Mouse (Mus musculus): ENCODE measurements around the gene Grk1. TPM values are rescaled to one million over a fixed set of nuclear protein-coding genes. Genes with fewer than 3 reads are reported as not detected.
A peak's percentile ranks its signal among the peaks of the same experiment; 100 is the strongest.

Gene Grk1
- total RNA-seq (2021) = under 1 TPM in 1 of 2 experiments, not detected in 1; 0.04 TPM

DNA sequence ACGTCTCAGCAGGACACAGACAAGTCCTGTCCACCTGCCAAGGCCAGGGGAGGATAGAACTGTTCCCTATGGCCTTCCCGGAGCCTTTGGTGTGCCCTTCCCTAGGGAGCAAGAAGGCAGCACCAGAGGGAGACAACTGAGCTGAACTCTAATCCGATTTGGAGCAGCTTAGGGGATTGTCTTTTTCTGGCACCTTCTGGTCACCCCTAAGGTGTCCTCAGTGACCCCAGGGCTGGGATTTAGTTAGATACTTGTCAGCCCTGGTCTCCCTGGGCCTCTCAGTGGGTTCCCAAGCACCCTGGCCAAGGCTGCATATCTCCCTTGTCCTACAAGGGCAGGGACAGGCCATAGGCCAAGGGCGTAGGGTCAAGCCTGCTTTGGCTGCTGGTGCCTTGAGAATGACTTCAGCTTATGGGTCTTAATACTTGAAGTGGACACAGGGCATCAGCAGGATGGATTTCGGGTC lies at the start of gene Grk1:
Gene Grk1, plus strand, starts transcription at position 416 of the 466 bp plus-strand sequence.
- intact Hi-C loops (cut with DNase I) = no loop called here
- DNase-seq (ENCODE audit: extremely low spot score in 1 of 2, low spot score in 2 of 2) = no peak

DNA sequence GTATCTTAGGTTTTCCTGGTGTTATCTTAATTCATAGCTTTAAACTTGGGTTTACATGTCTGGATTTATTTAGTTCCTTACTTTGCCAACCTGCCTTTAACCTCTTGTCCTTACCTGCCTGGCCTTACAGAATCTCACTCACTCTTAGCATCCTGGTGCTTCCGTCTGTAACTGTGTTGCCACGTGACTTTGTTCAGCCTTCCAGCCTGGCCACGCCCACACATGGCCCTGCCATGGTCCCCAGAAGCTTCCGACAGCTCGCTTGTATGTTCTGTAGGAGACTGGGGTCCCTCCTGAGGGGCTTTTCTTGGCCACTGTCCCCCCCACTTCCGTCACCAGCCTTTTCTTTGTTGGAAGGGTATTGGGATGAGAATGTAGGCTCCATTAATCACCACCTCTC lies 48.7 kb upstream of the Grk1 start:
- intact Hi-C loops (cut with DNase I) = no loop called here
- no peak for DNase-seq (ENCODE audit: extremely low spot score in 1 of 2, low spot score in 2 of 2)

DNA sequence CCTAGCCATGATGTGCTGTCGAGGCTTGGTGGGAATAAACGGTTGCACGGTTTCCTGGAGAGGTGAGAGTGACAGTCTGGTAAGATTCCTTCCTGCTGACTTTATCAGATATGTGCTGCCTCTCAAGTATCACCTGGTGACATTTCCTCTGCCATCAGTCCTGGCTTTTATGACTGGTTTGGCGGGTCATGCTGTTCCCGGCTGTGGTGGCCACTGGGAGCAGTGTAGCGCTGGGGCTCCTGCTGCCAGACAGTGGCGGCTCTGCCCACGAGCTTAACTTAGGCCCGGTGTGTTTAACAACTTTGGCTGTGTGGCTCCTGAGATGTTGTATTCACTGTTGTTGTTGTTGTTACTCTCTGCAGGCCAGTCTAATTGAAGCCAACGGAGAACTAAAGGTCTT lies 48.2 kb upstream of the Grk1 start:
- intact Hi-C loops (cut with DNase I) = no loop called here
- no peak for DNase-seq (ENCODE audit: extremely low spot score in 1 of 2, low spot score in 2 of 2)

DNA sequence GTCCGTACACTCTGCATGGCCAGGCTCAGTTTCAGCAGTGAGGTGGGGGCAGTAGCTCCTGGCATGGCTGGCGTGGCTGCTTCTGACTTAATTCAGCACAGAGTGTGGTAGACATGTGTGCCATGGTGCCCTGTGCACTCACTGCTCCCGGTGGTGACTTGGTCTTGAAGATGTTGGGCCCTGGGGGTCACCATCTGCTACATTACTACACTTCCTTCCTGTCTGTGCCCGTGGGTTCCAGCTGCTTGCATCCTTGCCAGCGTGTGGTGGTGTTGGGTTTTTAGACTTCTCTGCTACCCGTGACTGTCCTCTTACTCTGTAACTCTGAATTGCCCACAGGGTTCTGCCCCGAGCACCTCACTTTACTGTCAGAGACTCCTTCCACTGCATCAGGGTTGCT lies 44.7 kb upstream of the Grk1 start:
- intact Hi-C loops (cut with DNase I) = no loop called here
- no peak for DNase-seq (ENCODE audit: extremely low spot score in 1 of 2, low spot score in 2 of 2)

DNA sequence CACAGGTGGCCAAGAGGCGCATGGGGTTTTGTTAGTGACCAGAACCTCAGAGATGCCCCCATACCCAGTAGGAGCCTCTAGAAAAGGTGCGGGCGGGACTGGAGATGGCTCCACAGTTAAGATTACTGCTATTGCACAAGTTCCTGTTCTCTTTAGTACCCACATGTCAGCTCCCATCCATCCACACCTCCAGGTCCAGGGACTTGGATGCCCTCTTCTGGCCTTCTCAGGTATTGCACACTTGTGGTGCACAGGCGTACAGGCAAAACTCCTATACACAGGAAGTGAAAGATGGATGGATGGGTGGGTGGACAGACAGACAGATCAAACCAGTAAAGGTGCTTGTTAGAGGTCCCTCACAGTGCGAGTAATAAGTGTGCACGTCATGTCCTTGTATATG lies 43.0 kb upstream of the Grk1 start:
- DNase-seq (ENCODE audit: extremely low spot score in 1 of 2, low spot score in 2 of 2) = no peak
- intact Hi-C loops (cut with DNase I) = no loop called here

DNA sequence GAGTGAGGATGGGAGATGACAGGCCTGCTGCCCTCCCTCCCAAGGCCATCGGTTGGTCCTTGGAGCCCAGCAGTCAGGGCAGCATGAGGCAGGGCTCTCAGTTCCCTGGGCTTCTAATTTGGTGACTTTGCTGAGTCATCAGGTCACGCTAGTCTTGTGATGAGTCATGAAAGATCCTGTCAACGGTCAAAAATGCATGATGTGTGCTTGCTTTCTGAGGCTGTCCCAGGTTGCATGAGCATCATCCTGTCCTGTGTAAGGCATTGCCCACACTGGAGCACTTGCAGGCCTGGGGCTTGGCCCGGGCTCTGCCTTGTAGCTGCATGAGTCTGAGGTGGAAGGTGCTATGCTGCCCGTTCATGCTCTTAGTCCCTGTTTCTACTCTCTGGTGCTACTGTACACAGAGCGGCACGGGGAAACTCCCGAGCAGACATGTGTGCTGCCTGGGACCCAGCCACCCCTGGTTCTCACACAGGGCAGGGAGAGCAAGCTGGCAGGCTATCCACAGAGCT lies 31.7 kb upstream of the Grk1 start:
- intact Hi-C loops (cut with DNase I) = loop anchor here (5.0 kb wide), 1 partner anchor 399 kb away; no protein-coding TSS in a partner anchor
- no peak for DNase-seq (ENCODE audit: extremely low spot score in 1 of 2, low spot score in 2 of 2)

DNA sequence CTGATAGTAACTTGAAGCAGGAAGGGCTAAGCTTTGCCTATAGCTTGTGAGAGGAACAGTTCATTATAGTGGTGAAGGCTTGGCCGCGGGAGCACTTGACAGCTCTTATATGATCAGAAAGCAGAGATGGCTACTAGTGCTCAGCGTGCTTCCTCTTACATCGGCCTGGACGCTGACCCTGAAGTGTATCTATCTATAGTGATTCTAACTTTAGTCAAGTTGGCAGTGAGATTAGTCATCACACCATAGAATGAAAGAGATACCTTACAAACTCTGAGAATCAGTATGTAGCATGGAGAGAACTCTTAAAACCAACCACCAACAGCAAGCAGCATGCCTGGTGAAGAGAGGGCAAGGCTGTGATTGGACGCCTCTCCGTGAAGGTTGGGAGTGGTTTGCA lies 23.3 kb upstream of the Grk1 start:
- DNase-seq (ENCODE audit: extremely low spot score in 1 of 2, low spot score in 2 of 2) = no peak
- intact Hi-C loops (cut with DNase I) = no loop called here

DNA sequence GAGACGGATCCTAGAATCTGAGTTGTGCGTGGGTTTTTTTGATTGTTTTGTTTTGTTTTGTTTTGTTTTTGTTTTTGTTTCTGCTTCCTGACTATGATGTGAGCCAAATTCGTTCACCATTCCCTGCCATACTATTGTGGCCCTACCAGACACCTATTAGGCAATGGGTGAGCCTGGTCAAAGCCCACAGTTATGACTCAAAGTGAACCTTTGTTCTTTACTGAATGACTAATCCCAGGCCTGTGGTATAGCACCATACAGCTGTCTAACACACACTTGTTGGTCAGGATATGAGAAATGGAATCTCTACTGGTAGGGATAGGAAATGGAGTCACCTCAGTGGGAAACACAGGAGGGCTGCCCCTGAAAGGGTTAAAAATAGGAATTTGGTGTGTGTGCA lies 22.3 kb upstream of the Grk1 start:
- intact Hi-C loops (cut with DNase I) = no loop called here
- DNase-seq (ENCODE audit: extremely low spot score in 1 of 2, low spot score in 2 of 2) = no peak

DNA sequence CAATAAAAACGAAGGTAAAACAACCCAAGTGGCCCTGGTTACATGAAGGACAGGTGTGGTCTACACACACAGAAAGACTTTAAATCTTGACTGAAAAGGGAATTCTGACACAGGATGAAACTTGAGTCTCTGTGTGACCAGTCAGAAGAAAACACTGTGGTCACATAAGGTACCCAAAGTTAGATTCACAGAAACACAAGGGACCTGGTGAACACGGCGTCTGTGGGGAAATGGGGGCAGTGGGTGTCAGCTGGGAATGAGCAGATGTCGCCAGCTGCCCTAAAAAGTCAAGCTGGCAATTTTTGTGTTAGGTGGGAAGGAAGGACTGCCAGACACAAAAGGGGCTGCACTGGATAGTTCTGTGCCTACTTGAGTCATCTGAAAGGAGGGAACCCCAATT lies 21.9 kb upstream of the Grk1 start:
- intact Hi-C loops (cut with DNase I) = no loop called here
- no peak for DNase-seq (ENCODE audit: extremely low spot score in 1 of 2, low spot score in 2 of 2)

DNA sequence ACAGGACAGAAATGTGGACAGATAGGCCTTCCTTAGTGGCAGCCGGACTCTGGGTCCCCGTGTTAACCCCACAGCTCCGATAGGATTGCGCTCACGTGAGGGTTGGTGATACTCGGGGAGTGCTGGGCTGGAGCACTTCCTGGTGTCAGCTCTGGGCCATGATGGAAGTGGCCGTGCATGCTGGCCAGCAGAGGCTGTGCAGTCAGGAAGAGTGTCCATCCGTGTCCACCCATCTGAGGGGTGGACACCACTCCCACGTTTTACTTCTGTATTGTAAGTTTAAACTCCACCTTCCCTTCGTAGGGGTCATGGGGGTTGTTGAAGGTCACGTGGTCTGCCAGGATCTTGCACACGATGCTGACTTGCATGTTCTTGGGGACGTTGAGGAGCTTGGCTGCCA lies 18.5 kb upstream of the Grk1 start:
- intact Hi-C loops (cut with DNase I) = no loop called here
- no peak for DNase-seq (ENCODE audit: extremely low spot score in 1 of 2, low spot score in 2 of 2)

DNA sequence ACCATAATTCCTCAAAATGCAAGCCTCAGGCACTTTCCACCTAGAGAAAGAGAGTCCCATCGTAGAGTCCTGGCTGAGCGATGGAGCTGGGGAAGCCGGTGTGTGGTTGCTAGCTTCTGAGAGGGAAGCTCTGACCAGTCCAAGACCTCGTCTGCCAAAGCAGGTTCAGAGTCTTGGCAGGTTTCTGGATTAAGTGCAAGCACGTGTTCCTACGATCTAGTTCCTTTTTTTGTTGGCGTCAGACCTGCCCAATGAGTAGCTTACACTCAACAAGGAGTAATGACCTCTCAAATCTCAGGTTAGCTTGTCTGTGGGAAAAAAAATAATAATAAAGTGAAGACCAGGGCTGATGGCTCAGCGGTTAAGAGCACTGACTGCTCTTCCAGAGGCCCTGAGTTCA lies 17.2 kb upstream of the Grk1 start:
- no peak for DNase-seq (ENCODE audit: extremely low spot score in 1 of 2, low spot score in 2 of 2)
- intact Hi-C loops (cut with DNase I) = no loop called here

DNA sequence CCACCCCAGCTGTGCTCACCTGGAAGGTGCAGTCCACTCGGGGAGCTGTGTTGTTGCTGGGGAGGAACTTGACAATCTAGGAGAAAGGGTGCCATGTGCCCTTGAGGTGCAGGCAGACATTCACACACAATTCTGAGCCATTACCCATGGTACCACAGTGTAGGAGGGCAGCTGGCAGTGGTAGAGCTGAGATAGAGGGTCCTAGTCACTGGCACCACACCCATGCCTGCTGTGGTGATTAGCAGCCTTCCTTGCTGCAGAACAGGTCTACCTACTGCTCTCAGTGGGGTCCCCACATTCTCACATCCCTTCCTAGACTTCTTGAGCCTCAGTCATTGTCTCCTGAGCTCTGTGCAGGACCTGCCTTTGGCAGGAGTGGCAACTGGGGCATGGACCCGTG lies 16.1 kb upstream of the Grk1 start:
- intact Hi-C loops (cut with DNase I) = no loop called here
- DNase-seq (ENCODE audit: extremely low spot score in 1 of 2, low spot score in 2 of 2) = no peak

DNA sequence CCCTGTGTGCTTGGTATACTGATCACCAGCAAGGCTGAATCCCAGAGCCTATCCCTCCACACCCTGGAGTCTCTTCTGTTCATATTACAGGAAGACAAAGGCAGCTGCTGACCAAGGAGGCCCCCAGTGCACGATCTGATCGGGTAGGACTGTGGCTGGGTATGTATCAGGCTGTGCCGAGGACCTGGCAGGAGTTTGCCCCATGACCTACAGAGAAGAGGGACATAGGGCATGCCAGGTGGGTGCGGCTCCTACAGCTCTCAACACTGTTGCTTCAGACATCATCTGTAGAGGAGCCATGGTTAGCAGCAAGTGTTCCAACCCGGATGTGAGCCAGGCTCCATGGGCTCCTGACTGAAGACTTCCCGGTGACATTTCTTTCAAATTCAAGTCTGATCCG lies 11.0 kb upstream of the Grk1 start:
- DNase-seq (ENCODE audit: extremely low spot score in 1 of 2, low spot score in 2 of 2) = no peak
- intact Hi-C loops (cut with DNase I) = no loop called here

DNA sequence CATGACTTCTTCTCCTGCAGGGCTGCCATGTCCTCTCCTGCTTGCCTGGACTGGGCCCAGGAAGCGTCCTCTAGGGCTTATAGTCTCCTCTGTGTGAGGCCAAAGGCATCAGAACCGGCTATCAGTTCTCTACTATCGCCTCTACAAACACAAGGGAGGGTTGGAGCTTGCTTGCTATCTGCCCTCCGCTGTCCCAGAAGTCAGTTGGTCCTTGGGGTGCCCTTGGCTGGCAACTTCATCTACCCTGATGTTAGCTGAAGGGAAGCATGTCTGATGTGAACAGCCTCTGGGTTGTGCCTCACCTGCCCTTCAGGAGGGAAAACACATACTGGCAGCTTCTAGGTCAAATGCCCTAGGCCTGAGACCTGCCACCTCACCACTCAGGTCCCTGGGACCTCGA lies 8.2 kb upstream of the Grk1 start, which contains the start of gene Atp4b:
Gene Atp4b, minus strand, starts transcription at position 101 of the 400 bp plus-strand sequence.
- intact Hi-C loops (cut with DNase I) = no loop called here
- no peak for DNase-seq (ENCODE audit: extremely low spot score in 1 of 2, low spot score in 2 of 2)

DNA sequence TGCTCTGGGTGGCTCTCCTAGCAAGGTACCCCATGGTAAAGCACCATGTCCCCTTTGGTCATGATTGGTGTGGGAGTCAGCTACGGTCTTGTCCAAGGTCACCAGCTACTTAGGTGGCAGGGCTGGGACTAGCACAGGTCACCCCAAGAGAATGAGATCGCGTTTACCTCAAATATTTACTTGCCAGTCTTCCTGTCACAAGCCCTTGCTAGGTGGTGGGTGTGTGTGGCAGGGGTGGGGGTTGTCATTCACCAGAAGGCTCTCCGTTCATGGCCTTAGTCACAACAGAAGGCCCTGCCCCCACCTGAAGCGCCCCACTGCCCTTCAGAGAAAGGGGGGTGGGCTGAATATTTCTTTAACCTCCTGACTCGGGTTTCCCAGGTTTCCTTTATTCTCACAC lies 1.4 kb upstream of the Grk1 start:
- no peak for DNase-seq (ENCODE audit: extremely low spot score in 1 of 2, low spot score in 2 of 2)
- intact Hi-C loops (cut with DNase I) = no loop called here

DNA sequence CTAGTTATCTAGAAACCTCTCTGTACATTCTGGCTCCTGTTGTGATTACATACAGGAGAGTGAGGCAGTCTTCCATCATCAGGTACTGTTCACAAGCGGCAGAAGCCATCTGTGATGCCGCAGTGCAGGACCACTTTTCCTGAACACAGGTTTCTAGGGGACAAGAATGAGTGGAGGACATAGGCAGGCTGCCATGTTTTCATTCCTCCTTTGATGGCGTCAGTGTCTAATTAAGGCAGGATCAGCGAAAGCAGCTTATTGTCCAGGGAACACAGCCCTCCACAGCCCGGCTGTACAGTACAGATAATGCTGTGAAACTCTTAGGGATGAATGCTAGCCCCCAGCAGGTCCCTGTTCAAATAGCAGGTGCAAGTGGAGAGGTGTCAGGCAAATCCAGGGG lies 1.1 kb downstream of the Grk1 start:
- intact Hi-C loops (cut with DNase I) = no loop called here
- no peak for DNase-seq (ENCODE audit: extremely low spot score in 1 of 2, low spot score in 2 of 2)

DNA sequence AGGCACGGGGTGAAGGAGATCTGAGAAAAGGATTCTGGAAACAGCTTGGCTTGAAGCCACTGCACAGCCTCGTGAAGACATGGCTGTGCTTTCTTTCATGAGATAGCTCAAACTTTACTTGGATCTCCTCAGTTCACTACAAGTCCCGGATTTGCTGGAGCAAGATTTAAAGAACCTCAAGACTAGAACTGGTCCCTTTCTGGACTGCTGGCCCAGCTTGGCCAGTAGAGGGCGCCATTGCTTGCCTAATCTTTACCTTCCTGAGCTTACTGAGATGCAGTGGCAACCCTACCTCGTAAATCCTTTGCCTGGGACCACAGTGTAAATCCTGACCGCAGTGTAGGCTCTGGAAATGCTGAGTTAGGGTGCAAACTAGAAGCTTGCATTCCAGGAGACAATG lies 6.7 kb downstream of the Grk1 start:
- DNase-seq (ENCODE audit: extremely low spot score in 1 of 2, low spot score in 2 of 2) = peak; percentile 51 to 73
- intact Hi-C loops (cut with DNase I) = loop anchor here (5.0 kb wide), 2 partner anchors 136 to 346 kb away; partner anchors contain the start of gene Cdc16

DNA sequence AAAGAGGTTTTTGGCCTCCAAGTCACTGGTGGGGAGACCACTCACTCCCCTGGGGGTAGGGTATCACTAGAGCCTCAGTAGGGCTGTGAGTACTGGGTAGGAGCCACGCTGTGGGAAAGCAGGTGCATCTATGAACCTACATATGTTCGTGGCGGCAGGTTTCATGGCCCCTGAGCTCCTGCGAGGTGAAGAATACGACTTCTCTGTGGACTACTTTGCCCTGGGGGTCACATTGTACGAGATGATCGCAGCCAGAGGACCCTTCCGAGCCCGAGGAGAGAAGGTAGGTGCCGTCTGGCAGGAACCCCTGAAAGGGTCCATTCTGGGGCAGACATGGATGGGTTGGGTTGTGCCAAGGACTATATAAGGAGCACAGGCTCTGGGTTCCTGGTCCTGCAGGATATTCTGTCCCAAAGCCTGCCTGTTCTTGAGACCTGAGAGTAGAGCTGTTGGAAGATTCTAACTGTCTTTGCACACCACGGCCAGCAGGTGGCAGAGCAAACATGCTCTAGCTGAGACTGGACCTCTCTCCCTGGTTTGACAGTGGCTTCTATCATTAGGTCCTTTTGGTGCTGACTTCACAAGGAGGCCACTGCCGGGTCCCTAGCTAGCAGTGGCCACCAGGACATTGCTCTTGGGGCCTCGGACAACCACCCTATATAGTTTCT lies 8.1 kb downstream of the Grk1 start:
- intact Hi-C loops (cut with DNase I) = loop anchor here (1.0 to 5.0 kb wide), 3 partner anchors 49 to 344 kb away; partner anchors contain the start of gene Cdc16
- peak; percentile 24 to 69 for DNase-seq (ENCODE audit: extremely low spot score in 1 of 2, low spot score in 2 of 2)

DNA sequence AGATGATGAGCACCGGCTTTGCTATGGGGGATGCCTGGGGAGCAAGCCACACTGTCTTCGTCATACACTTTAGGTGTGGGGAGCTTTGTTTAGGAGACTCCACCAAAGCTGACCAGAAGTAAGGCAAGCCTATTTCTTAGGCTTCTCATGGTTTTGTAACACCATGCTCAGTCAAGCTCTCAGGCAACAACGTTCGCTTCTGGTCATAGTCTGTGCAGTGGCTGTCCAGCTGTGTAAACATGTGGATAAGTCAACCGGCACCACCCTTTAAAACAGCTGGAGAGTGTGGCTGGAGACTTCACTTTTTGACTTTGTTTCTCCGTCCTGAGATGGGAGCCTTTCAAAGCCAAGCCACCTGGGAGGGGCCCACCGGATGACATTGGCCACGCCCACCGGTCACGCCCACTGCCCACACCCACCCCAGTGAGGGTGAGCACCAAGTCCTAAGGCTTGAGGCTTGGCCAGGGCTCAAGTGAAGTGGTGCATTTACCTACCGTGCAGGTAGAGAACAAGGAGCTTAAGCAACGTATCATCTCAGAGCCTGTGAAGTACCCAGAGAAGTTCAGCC lies 9.0 kb downstream of the Grk1 start:
- intact Hi-C loops (cut with DNase I) = loop anchor here (1.0 to 5.0 kb wide), 3 partner anchors 48 to 343 kb away; partner anchors contain the start of gene Cdc16

DNA sequence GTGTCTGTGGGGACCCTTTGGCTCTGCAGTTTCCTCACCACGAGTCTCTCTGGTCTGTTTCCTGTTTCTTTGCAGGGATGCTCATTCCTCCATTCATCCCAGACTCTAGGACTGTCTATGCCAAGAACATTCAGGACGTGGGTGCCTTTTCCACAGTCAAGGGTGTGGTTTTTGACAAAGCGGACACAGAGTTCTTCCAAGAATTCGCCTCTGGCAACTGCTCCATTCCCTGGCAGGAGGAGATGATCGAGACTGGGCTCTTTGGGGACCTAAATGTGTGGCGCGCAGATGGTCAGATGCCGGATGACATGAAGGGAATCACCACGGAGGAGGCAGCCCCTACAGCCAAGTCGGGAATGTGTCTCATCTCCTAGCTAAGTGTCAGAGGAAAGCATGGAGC lies 11.0 kb downstream of the Grk1 start:
- intact Hi-C loops (cut with DNase I) = no loop called here
- DNase-seq (ENCODE audit: extremely low spot score in 1 of 2, low spot score in 2 of 2) = no peak

More for the DNA sequence above, 9.0 kb downstream of the Grk1 start:
- no peak for DNase-seq (ENCODE audit: extremely low spot score in 1 of 2, low spot score in 2 of 2)
